Mouse (Mus musculus): ENCODE measurements around the gene Dnlz. TPM values are rescaled to one million over a fixed set of nuclear protein-coding genes. Genes with fewer than 3 reads are reported as not detected.

The Dnlz gene
- polyA plus RNA-seq, 1 experiment from 2014 or later, result 35.0 TPM

DNA sequence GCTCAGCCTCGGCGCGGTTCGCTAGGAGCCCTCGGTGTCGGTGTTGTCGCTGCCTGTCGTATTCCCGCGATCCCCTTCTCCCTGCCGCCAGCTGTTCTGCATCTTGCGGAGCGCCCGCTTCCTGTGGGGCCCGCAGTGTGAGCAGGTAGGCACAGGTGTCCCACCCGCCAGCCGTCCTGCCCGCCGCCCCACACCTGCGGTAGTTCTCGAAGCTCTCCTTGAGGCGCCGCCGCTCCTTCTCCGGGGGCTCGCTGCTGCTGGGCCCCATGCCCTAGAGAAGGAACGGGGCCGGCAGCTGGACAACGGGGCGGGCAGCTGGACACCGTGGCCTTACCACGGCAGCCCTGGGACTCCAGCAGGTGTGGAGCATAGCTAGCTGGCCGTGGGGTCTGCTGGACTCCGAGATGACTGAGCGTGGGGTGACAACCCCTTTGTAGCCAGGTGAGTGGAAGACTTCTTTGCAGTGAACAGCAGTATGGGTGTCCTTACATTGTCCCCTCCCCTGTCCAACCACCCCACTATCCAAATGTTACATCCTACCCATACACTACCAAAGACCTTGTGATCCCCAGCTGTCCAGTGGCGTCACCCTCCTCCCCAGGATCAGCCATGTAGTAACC lies 491 bp upstream of the Dnlz start:
- DNase-seq (ENCODE audit: low spot score, missing footprints), result peak; percentile 94
- peaks cover 15% of the 10 kb centered on the region for H3K4me1 ChIP-seq (ENCODE audit: control insufficient read depth, insufficient read depth, low read length)
- peak; percentile 59 for ATAC-seq (ENCODE audit: low FRiP score)
- no peak overlapping the region for H3K27ac ChIP-seq (ENCODE audit: low read depth, low read length)
- peak overlapping the region; percentile 96 for H3K9ac ChIP-seq (ENCODE audit: low read length)
- no peaks in the 10 kb centered on the region for H3K27me3 ChIP-seq (ENCODE audit: control insufficient read depth, insufficient read depth, low read length)
- H3K36me3 ChIP-seq (ENCODE audit: control insufficient read depth, insufficient read depth, low read length), result no peaks in the 10 kb centered on the region; the same call in 1 of the 2 replicates
- H3K4me3 ChIP-seq (ENCODE audit: low read depth, low read length), result peak overlapping the region; percentile 87
- 3% methylated on average over 36 of the region's 36 CpGs for WGBS
- no peaks in the 10 kb centered on the region for H3K9me3 ChIP-seq (ENCODE audit: control insufficient read depth, low read length)
- peak overlapping the region; percentile 83 for H3K4me2 ChIP-seq

DNA sequence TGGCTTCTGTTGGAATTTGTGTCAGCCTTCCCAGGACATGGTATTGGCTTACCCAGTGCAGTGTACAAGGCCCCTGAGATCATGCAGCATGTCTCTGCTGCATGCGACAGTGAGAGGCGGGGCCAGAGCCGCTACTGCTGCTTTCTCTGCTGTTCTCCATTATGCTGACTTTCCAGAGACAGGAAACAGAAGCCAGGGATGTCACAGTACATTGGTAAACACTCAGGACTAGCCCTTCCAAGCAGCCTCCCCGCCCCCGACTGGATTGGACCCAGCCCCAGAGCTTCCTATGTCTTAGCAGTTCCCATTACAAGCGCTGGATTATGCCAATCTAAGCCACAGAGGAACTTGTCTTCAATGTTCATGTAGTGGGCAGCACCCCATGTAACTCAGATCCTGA lies 3.7 kb downstream of the Dnlz start:
- H3K36me3 ChIP-seq (ENCODE audit: control insufficient read depth, insufficient read depth, low read length), result peaks cover 11% of the 10 kb centered on the region

DNA sequence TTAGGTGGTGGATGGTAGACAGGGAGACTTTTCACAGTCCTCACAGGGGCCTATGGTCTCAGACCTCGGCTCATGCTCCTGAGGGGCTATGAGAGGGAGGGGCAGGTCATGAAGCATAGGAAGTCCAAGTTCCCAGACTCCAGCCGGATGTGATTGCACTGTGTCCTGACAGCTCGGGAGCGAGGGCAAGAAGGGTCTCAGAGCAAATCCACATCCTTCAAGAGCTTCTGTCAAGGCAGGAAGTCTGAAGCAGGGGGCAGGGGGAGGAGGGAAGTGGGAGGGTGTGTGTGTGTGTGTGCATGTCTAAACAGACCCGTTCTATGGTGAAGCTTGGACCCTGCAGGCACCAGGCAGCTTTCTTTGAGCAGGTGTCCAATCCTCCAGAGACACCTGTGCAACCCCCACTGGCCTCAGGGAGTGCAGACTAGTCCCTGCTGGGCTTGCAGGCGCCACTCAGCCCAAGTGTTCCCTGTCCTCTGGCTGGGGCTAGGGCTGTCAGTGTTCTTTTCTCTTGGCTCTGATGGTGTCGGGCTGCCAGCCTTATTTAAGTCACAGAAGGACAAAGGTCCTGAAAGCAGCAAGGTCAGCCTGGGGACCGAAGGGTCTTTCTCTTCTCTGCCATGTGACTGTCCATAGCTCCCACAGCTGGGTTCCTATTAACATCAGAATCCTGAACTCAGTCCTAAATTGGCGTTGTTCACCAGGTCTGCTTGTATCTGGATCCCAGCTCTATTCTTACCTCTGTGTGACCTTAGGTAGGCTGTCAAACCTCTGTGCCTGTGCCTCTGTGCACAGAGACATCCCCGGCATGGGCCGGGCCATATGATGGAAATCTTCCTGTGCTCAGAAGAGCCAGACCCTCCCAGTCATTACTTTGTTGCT lies 9.1 kb downstream of the Dnlz start:
- no peak for DNase-seq (ENCODE audit: low spot score, missing footprints)
- WGBS, result 77% methylated on average over 11 of the region's 11 CpGs
- ATAC-seq (ENCODE audit: low FRiP score), result no peak
- H3K9me3 ChIP-seq (ENCODE audit: control insufficient read depth, low read length), result no peaks in the 10 kb centered on the region
- H3K4me3 ChIP-seq (ENCODE audit: low read depth, low read length), result no peak overlapping the region
- no peak overlapping the region for H3K9ac ChIP-seq (ENCODE audit: low read length)
- no peaks in the 10 kb centered on the region for H3K4me1 ChIP-seq (ENCODE audit: control insufficient read depth, insufficient read depth, low read length)
- no peak overlapping the region for H3K4me2 ChIP-seq
- H3K27ac ChIP-seq (ENCODE audit: low read depth, low read length), result no peak overlapping the region
- peaks cover 18% of the 10 kb centered on the region for H3K36me3 ChIP-seq (ENCODE audit: control insufficient read depth, insufficient read depth, low read length)
- no peaks in the 10 kb centered on the region for H3K27me3 ChIP-seq (ENCODE audit: control insufficient read depth, insufficient read depth, low read length)

More for the DNA sequence above, 3.7 kb downstream of the Dnlz start:
- Histone ChIP-seq H3K4me2 (no peak overlapping the region), H3K27me3 (ENCODE audit: control insufficient read depth, insufficient read depth, low read length) (no peaks in the 10 kb centered on the region), H3K27ac (ENCODE audit: low read depth, low read length) (no peak overlapping the region), H3K4me3 (ENCODE audit: low read depth, low read length) (no peak overlapping the region), H3K9ac (ENCODE audit: low read length) (no peak overlapping the region), H3K4me1 (ENCODE audit: control insufficient read depth, insufficient read depth, low read length) (peaks cover 15% of the 10 kb centered on the region), H3K9me3 (ENCODE audit: control insufficient read depth, low read length) (no peaks in the 10 kb centered on the region)
- ATAC-seq (ENCODE audit: low FRiP score) (no peak), DNase-seq (ENCODE audit: low spot score, missing footprints) (no peak)
- WGBS, result 87% methylated on average over 6 of the region's 6 CpGs

DNA sequence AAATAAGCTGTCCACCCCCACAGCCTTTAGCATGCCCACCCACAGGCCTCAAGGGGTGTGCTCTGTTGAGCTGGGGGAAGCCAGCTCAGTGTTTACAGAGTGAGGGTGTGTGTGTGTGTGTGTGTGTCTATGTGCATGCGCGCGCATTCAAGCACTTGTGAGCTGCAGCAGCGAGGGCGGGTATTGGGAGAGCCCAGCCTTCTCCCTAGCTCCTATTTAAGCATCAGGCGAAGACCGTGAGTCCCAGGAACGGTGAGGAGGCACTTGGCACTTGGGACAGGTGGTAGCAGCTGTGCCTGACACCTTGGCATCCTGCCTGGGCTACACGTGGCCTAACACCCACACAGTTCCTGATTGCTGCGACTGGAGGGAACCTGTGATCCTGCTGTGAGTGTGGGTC lies 9.9 kb downstream of the Dnlz start:
- no peaks in the 10 kb centered on the region for H3K9me3 ChIP-seq (ENCODE audit: control insufficient read depth, low read length)
- H3K4me3 ChIP-seq (ENCODE audit: low read depth, low read length), result no peak overlapping the region
- H3K36me3 ChIP-seq (ENCODE audit: control insufficient read depth, insufficient read depth, low read length), result peaks cover 17% of the 10 kb centered on the region
- ATAC-seq (ENCODE audit: low FRiP score), result no peak
- no peak overlapping the region for H3K9ac ChIP-seq (ENCODE audit: low read length)
- H3K4me2 ChIP-seq, result no peak overlapping the region
- H3K27me3 ChIP-seq (ENCODE audit: control insufficient read depth, insufficient read depth, low read length), result no peaks in the 10 kb centered on the region
- no peak for DNase-seq (ENCODE audit: low spot score, missing footprints)
- no peaks in the 10 kb centered on the region for H3K4me1 ChIP-seq (ENCODE audit: control insufficient read depth, insufficient read depth, low read length)
- H3K27ac ChIP-seq (ENCODE audit: low read depth, low read length), result no peak overlapping the region
- WGBS, result 89% methylated on average over 10 of the region's 10 CpGs

DNA sequence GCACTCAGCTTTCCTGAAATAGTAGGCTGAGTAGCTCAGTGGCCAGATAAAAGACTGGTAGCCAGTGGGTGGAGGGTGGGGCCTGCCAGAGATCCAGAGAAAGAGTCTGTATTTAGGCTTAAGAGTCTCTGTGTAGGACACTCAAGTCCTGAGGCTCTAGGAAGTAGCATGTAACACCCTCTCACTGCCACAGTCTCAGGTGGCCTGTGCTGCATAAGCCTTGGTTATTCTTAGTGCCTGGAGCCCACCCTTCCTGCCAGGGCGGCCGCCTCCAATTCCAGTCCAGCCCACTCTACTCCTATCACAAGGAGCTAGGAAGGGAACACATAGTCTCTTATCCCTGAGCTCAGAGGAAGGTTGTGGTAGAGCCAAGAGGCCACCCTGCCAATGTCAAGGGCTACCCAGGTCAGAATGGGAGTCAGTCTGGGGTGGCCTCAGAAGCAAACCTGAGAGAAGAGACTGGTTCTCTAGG lies 10.4 kb downstream of the Dnlz start:
- peaks cover 12% of the 10 kb centered on the region for H3K36me3 ChIP-seq (ENCODE audit: control insufficient read depth, insufficient read depth, low read length)
- no peaks in the 10 kb centered on the region for H3K27me3 ChIP-seq (ENCODE audit: control insufficient read depth, insufficient read depth, low read length)
- H3K27ac ChIP-seq (ENCODE audit: low read depth, low read length), result no peak overlapping the region
- no peak overlapping the region for H3K4me2 ChIP-seq
- no peaks in the 10 kb centered on the region for H3K4me1 ChIP-seq (ENCODE audit: control insufficient read depth, insufficient read depth, low read length)
- WGBS, result 92% methylated on average over 2 of the region's 2 CpGs
- ATAC-seq (ENCODE audit: low FRiP score) (no peak), DNase-seq (ENCODE audit: low spot score, missing footprints) (no peak)
- H3K9ac ChIP-seq (ENCODE audit: low read length), result no peak overlapping the region
- H3K9me3 ChIP-seq (ENCODE audit: control insufficient read depth, low read length), result no peaks in the 10 kb centered on the region
- no peak overlapping the region for H3K4me3 ChIP-seq (ENCODE audit: low read depth, low read length)

DNA sequence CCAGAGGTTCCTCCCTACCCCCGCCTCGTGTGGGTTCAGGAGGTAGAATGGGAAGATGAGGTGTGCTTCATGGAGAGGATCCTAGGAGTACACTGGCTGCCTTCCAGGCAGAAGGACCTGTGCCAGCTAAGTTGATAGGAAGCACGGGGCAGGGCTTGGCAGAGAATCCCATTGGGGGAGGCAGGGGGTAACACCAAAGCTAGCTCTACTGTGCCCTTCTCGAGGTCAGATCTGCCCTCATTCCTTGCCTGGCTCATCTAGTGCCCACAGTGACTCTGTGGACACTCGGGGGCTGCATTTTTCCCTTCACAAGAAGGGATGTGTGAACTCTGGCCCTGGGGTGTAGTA lies 12.7 kb downstream of the Dnlz start:
- Histone ChIP-seq H3K4me2 (no peak overlapping the region), H3K36me3 (ENCODE audit: control insufficient read depth, insufficient read depth, low read length) (peaks cover 7% of the 10 kb centered on the region), H3K27ac (ENCODE audit: low read depth, low read length) (no peak overlapping the region), H3K4me1 (ENCODE audit: control insufficient read depth, insufficient read depth, low read length) (no peaks in the 10 kb centered on the region), H3K9ac (ENCODE audit: low read length) (no peak overlapping the region), H3K9me3 (ENCODE audit: control insufficient read depth, low read length) (no peaks in the 10 kb centered on the region), H3K4me3 (ENCODE audit: low read depth, low read length) (no peak overlapping the region), H3K27me3 (ENCODE audit: control insufficient read depth, insufficient read depth, low read length) (no peaks in the 10 kb centered on the region)
- 88% methylated on average over 5 of the region's 5 CpGs for WGBS
- DNase-seq (ENCODE audit: low spot score, missing footprints) (no peak), ATAC-seq (ENCODE audit: low FRiP score) (no peak)

DNA sequence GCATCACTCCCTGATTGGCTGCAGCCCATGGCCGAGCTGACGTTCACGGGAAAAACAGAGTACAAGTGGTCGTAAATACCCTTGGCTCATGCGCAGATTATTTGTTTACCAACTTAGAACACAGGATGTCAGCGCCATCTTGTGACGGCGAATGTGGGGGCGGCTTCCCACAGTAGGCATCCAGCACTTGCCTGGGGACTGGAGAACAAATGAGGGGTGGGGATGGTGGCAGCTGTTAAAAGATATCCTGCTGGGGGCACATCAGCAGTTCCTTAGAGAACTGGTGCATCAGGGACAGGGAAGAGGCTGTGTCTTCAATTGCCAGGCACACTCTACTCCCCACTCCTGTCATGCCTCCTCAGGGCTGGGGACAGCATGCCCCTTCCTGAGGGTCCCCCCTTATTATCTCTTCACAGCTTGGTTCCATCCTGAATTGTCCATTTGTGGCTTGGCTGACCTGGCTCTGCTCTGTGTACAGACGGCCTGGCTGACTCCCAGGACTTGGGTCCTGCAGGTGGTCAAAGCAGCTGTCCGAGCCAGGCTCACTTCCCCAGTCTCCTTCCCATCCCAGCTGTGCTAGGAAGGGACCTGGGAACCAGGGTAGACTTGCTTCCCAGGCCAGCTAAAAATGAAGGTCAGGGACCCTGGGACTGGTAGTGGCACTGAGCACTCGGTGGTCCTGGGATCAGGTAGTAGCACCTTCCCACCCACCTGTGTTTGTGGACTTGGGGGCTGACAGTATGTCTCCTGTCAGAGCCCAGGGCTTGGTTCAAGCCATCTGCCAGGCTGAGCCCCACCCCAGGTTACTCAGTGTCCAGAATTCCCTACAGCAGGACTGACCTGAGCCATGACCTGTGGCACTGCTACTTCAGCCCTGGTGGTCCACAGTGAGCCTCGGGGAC lies 13.4 kb downstream of the Dnlz start:
- Histone ChIP-seq H3K9ac (ENCODE audit: low read length) (no peak overlapping the region), H3K4me3 (ENCODE audit: low read depth, low read length) (no peak overlapping the region), H3K4me1 (ENCODE audit: control insufficient read depth, insufficient read depth, low read length) (no peaks in the 10 kb centered on the region), H3K4me2 (no peak overlapping the region), H3K36me3 (ENCODE audit: control insufficient read depth, insufficient read depth, low read length) (peaks cover 7% of the 10 kb centered on the region), H3K27ac (ENCODE audit: low read depth, low read length) (no peak overlapping the region), H3K9me3 (ENCODE audit: control insufficient read depth, low read length) (no peaks in the 10 kb centered on the region), H3K27me3 (ENCODE audit: control insufficient read depth, insufficient read depth, low read length) (no peaks in the 10 kb centered on the region)
- no peak for DNase-seq (ENCODE audit: low spot score, missing footprints)
- 87% methylated on average over 8 of the region's 13 CpGs for WGBS
- ATAC-seq (ENCODE audit: low FRiP score), result no peak

DNA sequence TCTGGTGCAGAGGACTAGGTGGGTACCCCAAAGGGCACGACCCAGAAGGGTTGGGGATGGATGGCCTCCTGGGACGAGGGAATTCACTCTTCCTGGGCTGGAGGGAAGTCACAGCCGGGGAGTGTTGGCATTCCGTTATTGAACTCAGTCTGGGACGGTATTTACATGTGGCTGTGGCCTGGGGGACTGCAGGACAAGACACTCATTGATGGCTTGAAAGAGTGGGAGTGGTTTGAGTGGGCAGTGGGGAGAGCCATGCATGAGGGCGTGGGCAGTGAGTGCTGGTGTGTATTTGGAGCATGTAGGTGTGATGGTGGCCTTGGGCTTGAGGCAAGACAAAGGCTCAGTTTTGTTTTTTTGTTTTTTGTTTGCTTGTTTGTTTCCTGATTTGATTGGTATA lies 21.2 kb downstream of the Dnlz start:
- H3K4me2 ChIP-seq, result no peak overlapping the region

More for the DNA sequence above, 21.2 kb downstream of the Dnlz start:
- no peak for DNase-seq (ENCODE audit: low spot score, missing footprints)
- H3K4me1 ChIP-seq (ENCODE audit: control insufficient read depth, insufficient read depth, low read length), result no peaks in the 10 kb centered on the region
- 78% methylated on average over 6 of the region's 6 CpGs for WGBS
- peaks cover 25% of the 10 kb centered on the region for H3K36me3 ChIP-seq (ENCODE audit: control insufficient read depth, insufficient read depth, low read length)
- H3K27me3 ChIP-seq (ENCODE audit: control insufficient read depth, insufficient read depth, low read length), result no peaks in the 10 kb centered on the region
- no peaks in the 10 kb centered on the region for H3K9me3 ChIP-seq (ENCODE audit: control insufficient read depth, low read length)
- H3K4me3 ChIP-seq (ENCODE audit: low read depth, low read length), result no peak overlapping the region
- H3K27ac ChIP-seq (ENCODE audit: low read depth, low read length), result no peak overlapping the region
- H3K9ac ChIP-seq (ENCODE audit: low read length), result no peak overlapping the region
- ATAC-seq (ENCODE audit: low FRiP score), result no peak

Data from midbrain, embryonic 11.5 days (tissue).